Mouse (Mus musculus) brain, adult 2 months (tissue): ENCODE measurements around the gene Nr4a2.

Experiments used
- DNase-seq: peaks from one replicate; pipeline ENCODE4 v3.0.0; 2011; ENCODE audit warnings: low read depth, low spot score

Gene Nr4a2

GRCm38 (mm10) chr2:57111791-57112538 lies 11.8 kb downstream of the Nr4a2 start:
- no peak for DNase-seq

GRCm38 (mm10) chr2:57111011-57111790 lies 12.6 kb downstream of the Nr4a2 start:
- DNase-seq, result no peak

- no peak for DNase-seq
Observed at GRCm38 (mm10) chr2:57110401-57110800, 13.4 kb downstream of the Nr4a2 start.

- DNase-seq, result no peak
Observed at GRCm38 (mm10) chr2:57109926-57110325, 13.9 kb downstream of the Nr4a2 start.

GRCm38 (mm10) chr2:57109301-57109700 lies 14.5 kb downstream of the Nr4a2 start:
- DNase-seq, result no peak

GRCm38 (mm10) chr2:57108349-57108930 lies 15.4 kb downstream of the Nr4a2 start:
- no peak for DNase-seq

- no peak for DNase-seq
Observed at GRCm38 (mm10) chr2:57105401-57105800, 18.4 kb downstream of the Nr4a2 start.

GRCm38 (mm10) chr2:57104731-57105130 lies 19.1 kb downstream of the Nr4a2 start:
- DNase-seq, result no peak

- no peak for DNase-seq
Observed at GRCm38 (mm10) chr2:57103845-57104660, 19.8 kb downstream of the Nr4a2 start.

- DNase-seq, result no peak
Observed at GRCm38 (mm10) chr2:57102856-57103844, 20.7 kb downstream of the Nr4a2 start.

- no peak for DNase-seq
Observed at GRCm38 (mm10) chr2:57102091-57102855, 21.5 kb downstream of the Nr4a2 start.

GRCm38 (mm10) chr2:57100241-57100640 lies 23.6 kb downstream of the Nr4a2 start:
- no peak for DNase-seq

GRCm38 (mm10) chr2:57072452-57072851 lies 51.4 kb downstream of the Nr4a2 start:
- DNase-seq, result peak; percentile 45

- DNase-seq, result no peak
Observed at GRCm38 (mm10) chr2:57063480-57063879, 60.3 kb downstream of the Nr4a2 start.
